Comparison of ENCODE assay signal across 20 mouse cellular contexts in the genomic region with DNA sequence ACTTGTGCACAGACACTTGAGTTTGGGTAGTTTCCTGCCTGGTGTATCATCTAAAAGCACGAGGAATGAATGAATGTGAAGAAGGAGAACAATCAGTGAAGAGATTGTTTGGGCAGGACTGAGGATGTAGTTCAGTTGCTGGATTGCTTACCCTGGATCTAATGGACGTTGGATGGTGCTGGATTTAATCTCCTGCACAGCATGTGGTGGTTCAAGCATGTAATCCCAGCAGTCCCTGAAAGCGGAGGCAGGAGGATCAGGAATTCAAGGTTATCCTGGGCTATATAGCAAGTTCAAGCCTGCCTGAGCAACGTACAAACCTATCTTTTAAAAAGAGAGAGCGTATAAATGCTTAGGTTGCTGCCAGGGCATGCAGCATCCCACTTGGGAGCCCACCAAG. TPM values are rescaled to one million over a fixed set of nuclear protein-coding genes. Genes with fewer than 3 reads are reported as not detected.
"Had no signal": no experiment of that assay in that cellular context is flagged by ENCODE, and none has a peak within 500 bp of the region (broad histone marks: within the 10 kb centered on the region; RNA-seq: fewer than 3 reads in every experiment).

No protein-coding gene starts in this region.

- DNase-seq: left cerebral cortex, postnatal 4 days; liver; liver, embryonic 13.5 days; liver, postnatal 0 days; lung, adult 18-20 months; lung, adult 2 months; lung, embryonic 14.5 days; lung, postnatal 10 days; lung, postnatal 14 days; lung, postnatal 36 days; lung, postnatal 4 days; midbrain, embryonic 14.5 days had no signal

- ATAC-seq: liver, embryonic 12.5 days; liver, postnatal 0 days; lung, postnatal 0 days; midbrain, embryonic 13.5 days; midbrain, embryonic 15.5 days; midbrain, embryonic 16.5 days had no signal

RNA-seq across cellular contexts. Expression of a gene that starts 36.1 kb away (rescaled TPM):
- polyA plus RNA-seq: liver, adult 2 months; liver, embryonic 16.5 days; macrophage had no signal
